Comparison of ENCODE assay signal across 13 mouse cellular contexts in genomic region chr9:70284584-70285140, GRCm38 (mm10).
DNase-seq lines count a peak whose midpoint lies in the region; ATAC-seq lines count a peak whose summit lies in the region.
"Had no signal": no experiment of that assay in that cellular context is flagged by ENCODE, and none has a peak within 500 bp of the region (broad histone marks: within the 10 kb centered on the region; RNA-seq: fewer than 3 reads in every experiment).

No protein-coding gene starts in this region.

- 0 out of 2 replicates have a peak overlapping the region, but pooled peaks have one; percentile 5 for H3K27ac ChIP-seq in heart, embryonic 16.5 days (ENCODE audit: low read length)
- H3K27ac ChIP-seq in hindbrain, embryonic 12.5 days: no peak overlapping the region
- H3K27ac ChIP-seq: layer of hippocampus, adult 2 months; limb, embryonic 12.5 days had no signal

- no peaks in the 10 kb centered on the region for H3K36me3 ChIP-seq in heart, embryonic 16.5 days (ENCODE audit: control insufficient read depth, insufficient read depth)
- no peaks in the 10 kb centered on the region for H3K36me3 ChIP-seq in hindbrain, embryonic 12.5 days
- H3K36me3 ChIP-seq: limb, embryonic 12.5 days had no signal

- H3K27me3 ChIP-seq in heart, embryonic 16.5 days (ENCODE audit: control insufficient read depth, insufficient read depth, low read length): no peaks in the 10 kb centered on the region
- H3K27me3 ChIP-seq in hindbrain, embryonic 12.5 days: no peaks in the 10 kb centered on the region
- H3K27me3 ChIP-seq: limb, embryonic 12.5 days had no signal

- no peak overlapping the region for H3K9ac ChIP-seq in heart, embryonic 16.5 days (ENCODE audit: low read length)
- no peak overlapping the region for H3K9ac ChIP-seq in hindbrain, embryonic 12.5 days
- H3K9ac ChIP-seq: limb, embryonic 12.5 days; lung, embryonic 14.5 days had no signal

- 47% methylated on average over 7 of the region's 7 CpGs for WGBS in heart, embryonic 16.5 days
- 81% methylated on average over 7 of the region's 7 CpGs for WGBS in hindbrain, embryonic 12.5 days

- ATAC-seq in heart, embryonic 16.5 days (replicated peaks; ENCODE audit: extremely low read depth, insufficient read depth, low FRiP score): no peak
- ATAC-seq in megakaryocyte, adult 5-6 weeks (ENCODE audit: poor library complexity, severe bottlenecking): peak; percentile 63
- no peak for ATAC-seq in hindbrain, embryonic 12.5 days (ENCODE audit: low FRiP score)

- H3K9me3 ChIP-seq in heart, embryonic 16.5 days (replicated peaks; ENCODE audit: control insufficient read depth, low read length): no peaks in the 10 kb centered on the region; the same call in 1 of the 2 replicates
- no peaks in the 10 kb centered on the region for H3K9me3 ChIP-seq in hindbrain, embryonic 12.5 days (replicated peaks)

- no peak overlapping the region for H3K4me3 ChIP-seq in heart, embryonic 16.5 days (ENCODE audit: low read length)
- no peak overlapping the region for H3K4me3 ChIP-seq in hindbrain, embryonic 12.5 days
- H3K4me3 ChIP-seq: layer of hippocampus, adult 2 months; limb, embryonic 12.5 days had no signal

- intact Hi-C loops in heart, postnatal 14 days (cut with DNase I): no loop called here

- no peak overlapping the region for H3K4me2 ChIP-seq in heart, embryonic 16.5 days (ENCODE audit: low read depth, low read length)
- H3K4me2 ChIP-seq in hindbrain, embryonic 12.5 days (replicated peaks): no peak overlapping the region
- H3K4me2 ChIP-seq: limb, embryonic 12.5 days; lung, embryonic 14.5 days had no signal

- peaks cover 3% of the 10 kb centered on the region; the same call in 1 of the 2 replicates for H3K4me1 ChIP-seq in heart, embryonic 16.5 days (ENCODE audit: control insufficient read depth, insufficient read depth, low read length)
- no peaks in the 10 kb centered on the region for H3K4me1 ChIP-seq in hindbrain, embryonic 12.5 days

- DNase-seq in heart, postnatal 14 days: no peak
- DNase-seq in 3T3-L1 (ENCODE audit: low read depth, low spot score) (peak; percentile 80), adipocyte (ENCODE audit: low spot score) (peak; percentile 26)
- DNase-seq in adrenal gland, postnatal 4 days (ENCODE audit: low spot score in 2 of 2): no peak
- DNase-seq: cerebellum, adult 9-11 months; kidney, adult 18-20 months; lung, embryonic 14.5 days; thymus, adult 2 months had no signal

Comparison
In these comparisons a context has a peak if more than half of its experiments do, and no peak if none do; other contexts are left out.
1. DNase-seq: peak in 3T3-L1 (single experiment) and adipocyte (single experiment); none in heart, postnatal 14 days (0 of 2) and adrenal gland, postnatal 4 days (0 of 2).